Mouse (Mus musculus) skeletal muscle tissue, postnatal 0 days (tissue): ENCODE data around the gene Hcn3. TPM values are rescaled to one million over a fixed set of nuclear protein-coding genes. Genes with fewer than 3 reads are reported as not detected.

Experiments
- polyA plus RNA-seq: library from polyadenylated mRNA; unstranded; fragments of >200 nt; fragmentation: Nextera tagmentation; extraction: Ambion mirVana; gene quantifications from 2 replicates; pipeline ENCODE4 v1.2.1, GENCODE M21; 2015

The Hcn3 gene
- polyA plus RNA-seq = 0.33 and 0.55 TPM in 2 replicates

GRCm38 (mm10) chr3:89159616-89160344 is at the start of gene Hcn3:
Hcn3 (minus strand) TSS chr3:89160196.

DNA sequence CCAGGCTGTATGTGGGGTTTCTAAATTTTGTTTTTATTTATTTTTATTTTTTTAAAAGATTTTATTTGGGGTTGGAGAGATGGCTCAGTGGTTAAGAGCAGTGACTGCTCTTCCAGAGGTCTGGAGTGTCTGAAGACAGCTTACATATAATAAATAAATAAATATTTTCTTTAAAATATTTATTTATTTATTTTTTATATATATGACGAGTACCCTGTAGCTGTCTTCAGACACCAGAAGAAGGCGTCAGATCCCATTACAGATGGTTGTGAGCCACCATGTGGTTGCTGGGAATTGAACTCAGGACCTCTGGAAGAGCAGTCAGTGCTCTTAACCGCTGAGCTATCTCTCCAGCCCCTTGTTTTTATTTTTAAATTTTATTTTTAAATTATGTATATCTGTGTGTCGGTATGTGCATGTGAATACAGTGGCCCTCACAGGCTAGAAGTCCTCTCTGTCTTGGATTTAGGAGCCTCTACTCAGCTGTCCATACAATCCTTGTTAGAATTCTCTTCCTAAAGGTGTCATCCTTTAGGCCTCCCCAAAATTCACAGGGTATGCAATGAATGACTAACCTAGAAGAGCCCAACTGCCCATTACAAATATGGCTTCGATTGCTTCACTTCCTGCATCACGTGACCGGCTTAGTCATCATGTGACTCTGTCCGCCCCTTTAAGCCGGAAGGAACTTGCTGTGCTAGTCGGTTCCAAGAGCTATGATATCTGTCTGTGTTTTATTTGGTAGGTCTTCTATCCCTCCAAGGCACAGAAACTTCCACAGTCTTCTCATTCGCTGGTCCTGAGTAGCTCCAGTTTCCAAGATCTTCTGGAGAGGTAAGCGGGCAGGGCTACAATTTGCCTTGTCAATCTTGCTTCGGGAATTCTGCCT is 42.5 kb upstream of the Hcn3 start, which contains the start of gene Gba:
Gba (plus strand) TSS at position 676 of the 889 bp plus-strand sequence.

DNA sequence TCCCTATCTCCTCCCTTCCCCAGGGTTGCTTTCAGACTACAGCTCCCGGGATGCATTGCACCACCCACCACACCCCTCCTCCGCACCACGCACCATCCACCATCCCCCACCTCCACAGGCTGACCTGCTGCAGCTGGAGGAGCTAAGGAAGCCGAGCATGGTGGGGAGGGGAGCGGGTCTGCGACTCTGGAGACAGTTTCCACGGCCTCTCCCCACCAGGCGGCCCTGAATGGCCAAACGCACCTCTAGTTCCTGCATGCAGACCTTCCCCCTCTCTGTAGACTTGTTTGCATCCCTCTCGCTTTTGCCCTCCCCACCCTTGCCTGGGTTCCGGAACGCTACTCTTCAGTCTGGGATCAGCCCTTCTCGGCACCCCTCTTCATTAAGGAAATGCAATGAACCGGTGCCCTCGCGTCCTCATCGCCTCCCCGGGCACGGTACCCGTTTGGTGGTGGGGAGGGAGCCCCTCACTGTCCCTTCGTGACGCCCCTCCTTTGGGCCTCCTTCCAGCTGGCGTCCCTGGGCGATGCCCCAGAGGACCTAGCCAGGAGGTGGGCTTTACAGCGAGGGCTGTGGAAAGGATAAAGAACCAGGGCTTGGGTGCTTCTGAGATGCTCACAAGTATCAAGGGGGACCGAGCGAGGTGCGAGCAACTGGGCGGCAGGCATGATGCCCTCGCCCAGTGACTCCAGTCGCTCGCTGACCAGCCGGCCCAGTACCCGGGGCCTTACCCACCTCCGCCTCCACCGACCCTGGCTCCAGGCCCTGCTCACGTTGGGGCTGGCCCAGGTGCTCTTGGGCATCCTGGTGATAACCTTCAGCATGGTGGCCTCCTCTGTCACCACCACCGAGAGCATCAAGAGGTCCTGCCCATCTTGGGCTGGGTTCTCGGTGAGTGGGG is 23.3 kb upstream of the Hcn3 start, which contains the start of gene Fam189b:
Fam189b (plus strand) TSS at position 86 of the 901 bp plus-strand sequence.

GRCm38 (mm10) chr3:89177242-89178106 is 17.5 kb upstream of the Hcn3 start, which contains the start of gene Scamp3:
Scamp3 (plus strand) TSS chr3:89177473.

GRCm38 (mm10) chr3:89164506-89165267 is 4.7 kb upstream of the Hcn3 start, which contains the start of gene Clk2:
Clk2 (plus strand) TSS chr3:89164795.

GRCm38 (mm10) chr3:89135958-89136357 is 24.0 kb downstream of the Hcn3 start, which contains the start of gene Pklr:
Pklr (plus strand) TSS chr3:89136142.

DNA sequence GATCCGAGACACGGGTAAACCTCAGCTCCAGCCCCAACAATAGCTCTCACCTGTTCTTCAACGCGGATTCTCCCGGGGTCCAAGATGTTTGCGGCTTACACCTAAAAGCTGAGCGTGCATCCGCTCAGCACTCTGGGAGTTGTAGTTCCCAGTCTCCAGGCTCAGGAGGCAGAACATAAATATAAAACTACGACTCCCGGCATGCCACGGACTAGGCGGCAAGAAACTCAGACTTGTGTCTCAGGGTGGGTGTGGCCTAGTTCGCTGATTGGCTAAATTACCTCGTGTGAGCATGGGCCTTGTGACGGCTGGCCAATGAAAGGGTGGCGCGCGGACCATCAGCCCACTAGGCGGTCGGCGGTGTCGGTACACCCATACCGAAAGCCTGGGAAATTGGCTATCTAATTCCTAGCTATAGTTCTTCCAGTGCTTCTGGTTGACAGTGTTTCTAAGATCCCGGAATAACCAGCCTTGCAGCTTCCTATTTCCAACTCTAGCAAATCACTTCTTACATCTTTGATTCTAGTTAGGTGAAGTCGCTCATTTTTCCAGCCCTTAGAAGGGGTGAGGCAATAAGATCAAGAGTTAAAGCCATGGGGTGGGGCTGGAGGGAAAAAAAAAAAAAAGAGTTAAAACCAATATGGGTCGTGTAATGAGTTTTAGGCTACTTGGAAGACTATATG is 58.0 kb downstream of the Hcn3 start, which contains the start of gene Fdps:
Fdps (minus strand) TSS at position 148 of the 683 bp plus-strand sequence.

DNA sequence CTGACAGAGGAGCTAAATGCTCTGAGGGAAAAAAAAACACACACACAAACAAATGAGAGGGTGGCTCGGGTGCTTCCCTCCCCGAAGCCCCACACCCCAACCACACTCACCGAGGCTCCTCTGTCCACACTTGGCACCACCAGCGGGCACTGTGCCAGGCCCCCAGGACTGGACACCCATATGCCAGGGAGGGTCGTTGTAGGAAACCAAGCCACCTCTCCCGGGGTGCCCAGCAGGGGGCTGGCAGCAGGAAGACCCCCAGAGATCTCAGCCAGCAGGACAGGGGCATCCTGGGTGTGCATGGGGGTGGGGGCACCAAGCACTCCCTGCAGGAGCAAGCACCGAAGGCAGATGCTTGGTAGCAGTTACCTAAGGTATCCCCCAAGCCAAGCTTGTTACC is 59.2 kb downstream of the Hcn3 start, which contains the start of gene Gm43738:
Gm43738 (minus strand) TSS at position 289 of the 400 bp plus-strand sequence.

Other genes with a start within 250 kb of the Hcn3 start
- gene Msto1, start 246.2 kb downstream of the Hcn3 start, polyA plus RNA-seq = 36.3 and 39.4 TPM in 2 replicates
- gene Ash1l, start 209.6 kb downstream of the Hcn3 start, polyA plus RNA-seq = 9.1 and 9.2 TPM in 2 replicates
- gene Dap3, start 209.0 kb downstream of the Hcn3 start, polyA plus RNA-seq = 80.8 and 94.1 TPM in 2 replicates
- gene Rusc1, start 66.9 kb downstream of the Hcn3 start, polyA plus RNA-seq = 8.6 and 9.6 TPM in 2 replicates
- not detected in 2 replicates for gene Gm43738, start 59.1 kb downstream of the Hcn3 start, polyA plus RNA-seq
- gene Fdps, start 58.2 kb downstream of the Hcn3 start, polyA plus RNA-seq = 67.5 and 85.5 TPM in 2 replicates
- not detected in 2 replicates for gene Pklr, start 24.1 kb downstream of the Hcn3 start, polyA plus RNA-seq
- gene Clk2, start 4.6 kb upstream of the Hcn3 start, polyA plus RNA-seq = 9.4 and 10.4 TPM in 2 replicates
- 50.6 and 61.2 TPM in 2 replicates for gene Scamp3, start 17.3 kb upstream of the Hcn3 start, polyA plus RNA-seq
- 11.7 and 11.8 TPM in 2 replicates for gene Fam189b, start 22.9 kb upstream of the Hcn3 start, polyA plus RNA-seq
- gene Gba, start 42.7 kb upstream of the Hcn3 start, polyA plus RNA-seq = 25.1 and 27.4 TPM in 2 replicates
- gene Thbs3, start 55.0 kb upstream of the Hcn3 start, polyA plus RNA-seq = 61.7 and 72.4 TPM in 2 replicates
- 116 and 132 TPM in 2 replicates for gene Mtx1, start 66.9 kb upstream of the Hcn3 start, polyA plus RNA-seq
- 0.44 and 0.60 TPM in 2 replicates for gene Muc1, start 68.9 kb upstream of the Hcn3 start, polyA plus RNA-seq
- gene Krtcap2, start 85.8 kb upstream of the Hcn3 start, polyA plus RNA-seq = 194 and 215 TPM in 2 replicates
- gene Trim46, start 86.1 kb upstream of the Hcn3 start, polyA plus RNA-seq = 0.13 and 0.15 TPM in 2 replicates
- 89.6 and 97.0 TPM in 2 replicates for gene Dpm3, start 99.2 kb upstream of the Hcn3 start, polyA plus RNA-seq
- gene Slc50a1, start 110.4 kb upstream of the Hcn3 start, polyA plus RNA-seq = 53.2 and 56.2 TPM in 2 replicates
- 21.7 and 22.7 TPM in 2 replicates for gene Efna1, start 120.9 kb upstream of the Hcn3 start, polyA plus RNA-seq
- gene Efna3, start 162.8 kb upstream of the Hcn3 start, polyA plus RNA-seq = 0.10 and 1.9 TPM in 2 replicates
- 2.1 and 2.3 TPM in 2 replicates for gene Efna4, start 177.8 kb upstream of the Hcn3 start, polyA plus RNA-seq
- gene Adam15, start 189.8 kb upstream of the Hcn3 start, polyA plus RNA-seq = 37.4 and 49.7 TPM in 2 replicates
- 0.34 TPM in 1 of 2 replicates, not detected in the other for gene Dcst2, start 201.8 kb upstream of the Hcn3 start, polyA plus RNA-seq
- 0.08 TPM in 1 of 2 replicates, not detected in the other for gene Dcst1, start 205.1 kb upstream of the Hcn3 start, polyA plus RNA-seq
- gene Zbtb7b, start 234.6 kb upstream of the Hcn3 start, polyA plus RNA-seq = 2.1 and 3.7 TPM in 2 replicates
- not detected in 2 replicates for gene Lenep, start 242.6 kb upstream of the Hcn3 start, polyA plus RNA-seq